Mouse (Mus musculus): ENCODE measurements around the gene Crls1. TPM values are rescaled to one million over a fixed set of nuclear protein-coding genes. Genes with fewer than 3 reads are reported as not detected.

Crls1 gene
- polyA plus RNA-seq, 1 experiment, result 37.3 TPM

DNA sequence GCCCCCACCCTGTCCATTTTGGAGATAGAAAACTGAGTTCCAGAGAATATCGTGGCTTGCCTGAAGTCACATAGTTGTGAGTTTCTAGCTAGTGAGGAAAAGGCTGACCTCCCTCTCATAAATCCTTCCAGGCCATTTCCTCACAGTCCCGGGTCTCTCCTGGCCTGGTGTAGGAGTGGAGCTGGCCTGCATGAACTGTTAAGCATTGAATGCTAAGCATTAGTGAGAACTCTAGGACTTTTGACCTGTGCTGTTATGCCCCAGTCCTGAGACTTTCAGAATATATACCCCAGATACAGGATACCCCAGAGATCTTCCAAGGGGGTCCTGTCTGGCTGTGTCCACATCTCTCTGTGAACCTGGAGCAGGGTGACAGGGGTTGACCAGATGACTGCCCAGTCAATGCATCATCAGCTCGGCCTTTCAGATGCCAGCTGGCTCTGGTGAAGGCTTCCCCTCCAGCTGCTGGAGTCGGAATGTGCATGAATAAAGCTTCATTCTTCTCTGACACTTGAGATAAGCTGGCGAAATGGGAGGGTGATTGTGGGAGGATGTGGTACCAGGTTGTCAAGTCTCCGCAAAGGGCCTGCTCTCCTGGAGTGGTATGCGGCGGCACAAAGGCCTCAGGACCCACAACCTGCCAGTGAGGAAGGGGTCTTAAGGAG is 38.0 kb downstream of the Crls1 start:
- DNase-seq (ENCODE audit: low read depth), result no peak

DNA sequence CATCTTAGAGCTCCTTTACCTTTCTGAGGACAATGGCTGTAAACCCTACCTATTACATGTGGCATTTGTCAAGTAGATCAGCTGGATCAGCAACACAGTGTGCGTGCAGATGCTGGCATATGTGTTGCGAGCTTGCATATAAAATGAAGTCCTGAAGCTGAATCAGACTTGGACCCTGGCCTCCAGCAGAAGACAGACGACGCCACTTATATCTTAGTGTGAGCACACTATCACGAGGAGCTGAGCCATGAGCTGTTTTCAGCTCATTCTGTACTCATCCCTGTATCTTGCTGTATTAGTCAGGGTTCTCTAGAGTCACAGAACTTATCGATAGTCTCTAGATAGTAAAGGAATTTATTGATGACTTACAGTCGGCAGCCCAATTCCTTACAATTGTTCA is 38.8 kb downstream of the Crls1 start:
- DNase-seq (ENCODE audit: low read depth), result no peak

DNA sequence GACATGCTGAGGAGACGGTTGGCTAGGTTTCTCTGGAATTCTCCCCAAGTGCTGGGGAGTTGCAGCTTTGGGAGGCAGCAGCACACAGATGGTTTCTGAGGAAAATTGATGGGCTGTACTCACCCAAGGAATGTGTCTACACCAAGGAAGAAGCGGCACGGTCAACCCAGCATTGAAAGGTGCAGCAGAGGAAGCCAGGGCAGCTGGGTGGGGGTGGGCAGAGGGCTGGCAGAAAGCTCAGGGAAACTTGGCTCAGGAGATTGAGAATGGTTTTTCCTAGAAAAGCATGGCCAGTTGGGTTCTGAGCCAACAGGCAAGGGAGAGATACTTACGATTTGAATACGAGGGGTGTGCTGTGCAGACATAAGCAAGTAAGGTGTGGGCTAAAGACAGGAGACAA is 47.4 kb downstream of the Crls1 start:
- DNase-seq (ENCODE audit: low read depth), result no peak

DNA sequence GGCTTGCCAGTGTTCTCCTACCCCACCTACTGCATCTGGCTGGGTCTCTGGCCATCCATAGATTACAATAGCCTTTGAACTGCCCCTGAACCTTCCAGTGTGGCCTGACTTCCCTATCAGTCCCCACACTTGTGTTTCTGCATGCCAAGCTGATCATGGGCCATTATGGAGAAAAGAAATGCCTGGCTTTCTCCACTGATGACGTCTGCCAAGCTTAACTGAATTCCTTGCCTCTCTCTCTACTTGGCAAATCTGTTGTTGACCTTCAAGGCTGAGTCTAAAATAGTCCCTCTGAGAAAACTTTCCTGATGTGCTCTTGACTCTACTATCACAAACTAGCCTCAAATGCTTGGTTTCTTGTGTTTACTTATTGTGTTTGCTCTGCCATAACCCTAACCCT is 51.7 kb downstream of the Crls1 start:
- no peak for DNase-seq (ENCODE audit: low read depth)

DNA sequence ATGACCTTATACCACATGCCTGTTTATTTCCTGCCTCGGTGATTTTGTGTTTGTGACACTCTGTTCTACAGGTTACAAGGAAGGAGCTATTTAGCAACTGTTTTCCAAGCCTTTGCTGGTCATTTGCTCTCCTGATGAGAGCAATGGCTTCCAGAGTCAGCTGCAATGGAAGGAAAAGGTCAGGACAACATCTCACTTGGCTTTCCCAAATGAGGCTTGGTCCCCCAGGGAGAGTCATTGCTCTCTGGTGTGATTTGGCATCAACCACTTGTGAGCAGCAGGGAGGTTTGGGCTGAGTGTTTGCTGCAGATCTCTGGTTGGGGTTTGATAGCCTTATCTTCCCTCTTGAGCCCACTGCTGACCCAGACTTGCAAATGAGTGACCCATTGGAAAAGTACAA is 54.1 kb downstream of the Crls1 start:
- no peak for DNase-seq (ENCODE audit: low read depth)

DNA sequence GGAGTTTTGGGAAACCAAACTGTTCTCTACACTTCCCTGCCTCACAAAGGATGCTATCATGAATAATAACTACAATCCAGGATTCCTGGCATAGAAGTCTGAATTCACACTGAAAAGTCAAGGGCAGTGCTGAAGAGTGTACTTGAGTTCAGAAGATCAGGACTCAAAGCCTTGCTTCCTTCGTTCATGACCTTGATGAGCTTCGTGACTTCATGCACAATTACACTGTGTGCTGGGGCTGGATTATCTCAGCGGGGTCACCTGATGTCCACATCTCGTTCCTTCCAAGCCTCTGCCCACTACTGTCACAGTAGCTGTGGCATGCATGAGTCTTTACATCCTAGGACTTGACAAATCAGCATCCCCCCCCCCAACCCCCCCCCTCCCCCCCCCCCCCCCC is 55.2 kb downstream of the Crls1 start:
- DNase-seq (ENCODE audit: low read depth), result no peak

DNA sequence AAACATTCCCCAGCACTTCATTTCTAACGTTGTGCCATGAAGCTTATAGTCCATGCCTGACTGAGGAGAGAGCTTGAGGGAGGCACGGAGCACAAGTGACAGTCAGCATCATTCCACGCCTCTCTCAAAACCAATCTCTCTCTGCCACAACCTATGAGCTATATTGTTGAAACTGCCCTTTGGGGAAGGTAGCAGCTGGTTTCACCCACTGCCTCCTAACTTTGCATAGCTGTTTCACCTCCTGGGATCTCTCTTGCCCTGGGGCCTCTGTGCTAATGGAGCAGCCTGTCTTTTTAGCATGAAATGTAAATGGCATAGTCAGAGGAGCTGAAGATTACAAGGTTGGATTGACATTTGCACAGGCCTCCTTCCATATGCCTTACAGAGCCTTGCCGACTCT is 55.6 kb downstream of the Crls1 start:
- no peak for DNase-seq (ENCODE audit: low read depth)

DNA sequence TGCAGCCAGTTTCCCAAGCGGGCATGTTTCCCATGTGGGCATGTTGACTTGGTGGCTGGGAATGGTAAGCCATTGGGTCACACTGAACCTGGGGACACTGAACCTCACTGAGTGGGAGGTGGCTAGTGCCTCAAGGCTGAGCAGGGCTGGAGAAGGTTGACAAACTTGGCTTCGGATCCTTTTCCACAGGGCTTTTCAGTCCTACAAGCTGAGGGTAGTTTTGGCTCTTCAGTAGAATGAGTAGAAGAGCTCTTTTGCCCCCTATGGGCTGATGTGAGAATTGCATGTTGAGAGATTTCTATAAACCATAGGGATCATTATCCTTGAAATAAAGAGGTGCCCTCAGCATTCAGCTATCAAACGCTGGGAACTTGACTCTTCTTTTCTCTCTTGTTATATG is 57.0 kb downstream of the Crls1 start:
- no peak for DNase-seq (ENCODE audit: low read depth)

DNA sequence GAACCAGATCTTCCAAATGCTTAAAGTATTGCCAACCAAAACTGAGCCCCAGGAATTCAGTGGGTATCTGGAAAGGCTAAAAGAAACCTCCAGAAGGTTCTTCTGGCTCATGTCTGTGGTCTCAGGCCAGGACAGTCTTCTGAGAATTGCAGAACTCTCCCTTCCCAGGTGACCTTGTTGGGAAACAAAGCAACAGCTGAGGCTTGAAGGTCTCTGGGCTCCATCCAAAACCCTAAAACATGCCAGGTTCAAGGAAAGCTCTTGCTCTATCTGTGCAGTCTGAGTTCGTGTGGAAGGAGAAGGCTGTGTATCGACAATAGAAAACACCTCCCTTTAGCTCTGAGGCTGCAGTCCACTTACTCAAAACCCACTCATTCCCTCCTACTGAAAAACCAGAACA is 58.5 kb downstream of the Crls1 start:
- no peak for DNase-seq (ENCODE audit: low read depth)

DNA sequence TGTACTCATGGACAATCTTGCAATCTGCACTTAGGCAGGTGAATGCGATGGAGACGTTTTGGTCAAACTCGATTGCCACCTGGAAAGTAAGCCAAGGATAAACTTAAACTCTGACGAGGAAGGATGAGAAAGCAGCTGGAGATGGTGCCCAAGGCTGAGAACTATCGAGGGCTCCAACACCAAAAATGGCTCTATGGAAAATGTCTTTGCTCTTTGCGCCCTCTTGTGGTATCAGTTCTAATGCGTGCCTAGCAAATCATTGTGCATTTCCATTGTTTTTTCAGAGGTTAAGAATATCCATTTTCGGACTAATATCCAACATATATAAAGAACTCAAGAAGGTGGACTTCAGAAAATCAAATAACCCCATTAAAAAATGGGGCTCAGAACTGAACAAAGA is 60.3 kb downstream of the Crls1 start:
- no peak for DNase-seq (ENCODE audit: low read depth)

DNA sequence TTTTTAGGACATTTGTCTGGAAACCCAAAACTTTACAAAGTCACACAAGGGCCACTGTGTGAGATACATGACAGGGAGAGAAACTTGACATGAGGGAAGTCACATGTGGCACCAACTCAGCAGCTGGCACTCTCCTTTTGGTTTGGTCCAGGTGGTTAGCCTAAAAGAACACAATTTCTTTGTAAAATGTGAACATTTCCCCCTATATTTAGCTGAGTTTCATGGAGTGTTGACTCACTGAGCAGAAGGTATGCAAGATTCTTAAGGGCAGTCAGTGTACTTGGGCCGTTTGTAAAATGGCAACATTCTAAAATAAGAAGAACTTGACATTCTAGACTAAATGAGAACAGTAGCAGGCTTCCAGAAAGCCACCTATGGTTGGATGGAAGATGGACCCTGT is 68.3 kb downstream of the Crls1 start:
- DNase-seq (ENCODE audit: low read depth), result no peak

Other genes with a start within 250 kb of the Crls1 start
- gene Shld1, start 159.7 kb upstream of the Crls1 start, polyA plus RNA-seq (2012; rRNA removed), result 10.2 and 13.7 TPM in 2 replicates
- gene Chgb, start 65.4 kb upstream of the Crls1 start, polyA plus RNA-seq (2012; rRNA removed), result 0.05 TPM in 1 of 2 replicates, not detected in the other
- 5.6 and 6.7 TPM in 2 replicates for gene Trmt6, start 30.6 kb upstream of the Crls1 start, polyA plus RNA-seq (2012; rRNA removed)
- gene Mcm8, start 30.5 kb upstream of the Crls1 start, polyA plus RNA-seq (2012; rRNA removed), result 1.7 and 2.3 TPM in 2 replicates
- gene Lrrn4, start 34.2 kb downstream of the Crls1 start, polyA plus RNA-seq (2012; rRNA removed), result 13.3 and 14.0 TPM in 2 replicates
- gene Fermt1, start 99.2 kb downstream of the Crls1 start, polyA plus RNA-seq (2012; rRNA removed), result 3.1 and 5.4 TPM in 2 replicates

Measured in gonadal fat pad, adult 2 months (tissue).